In genomic region chr19:23085173-23085660, GRCm38 (mm10) we compare ENCODE assay signal across 27 mouse cellular contexts. TPM values are rescaled to one million over a fixed set of nuclear protein-coding genes. Genes with fewer than 3 reads are reported as not detected.
DNase-seq lines count a peak whose midpoint lies in the region; TF ChIP-seq lines count a peak whose summit lies in the region.
"Had no signal": no experiment of that assay in that cellular context is flagged by ENCODE, and none has a peak within 500 bp of the region (broad histone marks: within the 10 kb centered on the region; RNA-seq: fewer than 3 reads in every experiment).

No protein-coding gene starts in this region.

- no peak for TF ChIP-seq POLR2A in small intestine, adult 2 months (IDR thresholded peaks at IDR 0.05; ENCODE audit: low read depth, low read length)

- 77% methylated on average over 7 of the region's 7 CpGs for WGBS in small intestine, adult 2 months

- peak; percentile 21 for DNase-seq in cerebellum, adult 9-11 months
- no peak for DNase-seq in cerebellum, postnatal 10 days
- peak; percentile 49 for DNase-seq in ZHBTc4 (ENCODE audit: low read depth, low spot score)
- peak; percentile 30 for DNase-seq in hindlimb bud, embryonic 11.5 days (ENCODE audit: extremely low spot score, low read depth, low spot score)
- DNase-seq in thymus, postnatal 4 days = no peak
- no peak for DNase-seq in embryo, embryonic 10 days (ENCODE audit: low spot score)
- DNase-seq: adrenal gland, postnatal 10 days; cerebellum, adult 18-20 months; cerebellum, postnatal 36 days; gastrocnemius, postnatal 25 days; heart, adult 2 months; kidney, adult 11 months; kidney, postnatal 14 days; liver; lung, adult 2 months; lung, postnatal 10 days; midbrain, embryonic 14.5 days; right cerebral cortex, postnatal 25 days; thymus, adult 2 months; thymus, postnatal 36 days had no signal

- no peak for TF ChIP-seq CTCF in small intestine, adult 2 months (IDR thresholded peaks at IDR 0.05; ENCODE audit: extremely low read depth, insufficient read length, insufficient replicate concordance, low read depth, low read length)

- peak overlapping the region; percentile 15; the same call in 1 of the 2 replicates for H3K27ac ChIP-seq in small intestine, adult 2 months (ENCODE audit: insufficient read depth, low read depth, low read length)
- H3K27ac ChIP-seq: heart, adult 2 months; hindbrain, embryonic 14.5 days; left cerebral cortex, adult 2 months; liver, embryonic 14.5 days; macrophage had no signal

- H3K4me1 ChIP-seq in small intestine, adult 2 months (ENCODE audit: control insufficient read depth, insufficient read depth, insufficient read length, low read length) = no peaks in the 10 kb centered on the region
- H3K4me1 ChIP-seq: heart, embryonic 12.5 days had no signal

- no peak overlapping the region for H3K4me3 ChIP-seq in small intestine, adult 2 months (ENCODE audit: low read depth, low read length)
- H3K4me3 ChIP-seq: erythroblast, embryonic 14.5 days; heart, adult 2 months; heart, embryonic 12.5 days; left cerebral cortex, adult 2 months had no signal

- no peaks in the 10 kb centered on the region for H3K36me3 ChIP-seq in small intestine, adult 2 months (ENCODE audit: control insufficient read depth, insufficient read depth, low read length)
- H3K36me3 ChIP-seq: heart, embryonic 12.5 days had no signal

- H3K27me3 ChIP-seq in small intestine, adult 2 months (ENCODE audit: control insufficient read depth, insufficient read depth, low read length) = no peaks in the 10 kb centered on the region
- H3K27me3 ChIP-seq: heart, embryonic 12.5 days had no signal

RNA-seq across cellular contexts. Expression of gene Klf9, which starts 55.8 kb away (rescaled TPM):
- polyA plus RNA-seq in small intestine, adult 2 months (2012; rRNA removed) = 9.6 and 16.2 TPM in 2 replicates

Comparison
In these comparisons a context has a peak if more than half of its experiments do, and no peak if none do; other contexts are left out.
1. DNase-seq: peak in cerebellum, adult 9-11 months (single experiment), ZHBTc4 (single experiment) and hindlimb bud, embryonic 11.5 days (single experiment); none in cerebellum, postnatal 10 days (0 of 2), thymus, postnatal 4 days (single experiment) and embryo, embryonic 10 days (single experiment).